Comparison of ENCODE assay signal across 13 mouse cellular contexts in genomic region chr1:13771014-13771463, GRCm38 (mm10).
DNase-seq lines count a peak whose midpoint lies in the region; ATAC-seq lines count a peak whose summit lies in the region.
"Had no signal": no experiment of that assay in that cellular context is flagged by ENCODE, and none has a peak within 500 bp of the region (broad histone marks: within the 10 kb centered on the region; RNA-seq: fewer than 3 reads in every experiment).

No protein-coding gene starts in this region.

- no peak overlapping the region for H3K4me3 ChIP-seq in kidney, embryonic 15.5 days (replicated peaks)
- H3K4me3 ChIP-seq: forebrain, embryonic 10.5 days; hindbrain, embryonic 12.5 days; left cerebral cortex, adult 2 months; megakaryocyte, embryonic 14.5 days; neural tube, embryonic 12.5 days had no signal

- peaks cover 7% of the 10 kb centered on the region for H3K4me1 ChIP-seq in kidney, embryonic 15.5 days
- H3K4me1 ChIP-seq: megakaryocyte, embryonic 14.5 days; neural tube, embryonic 12.5 days had no signal

- no peak overlapping the region for H3K27ac ChIP-seq in kidney, embryonic 15.5 days
- H3K27ac ChIP-seq: forebrain, embryonic 10.5 days; hindbrain, embryonic 12.5 days; left cerebral cortex, adult 2 months; neural tube, embryonic 12.5 days had no signal

- no peaks in the 10 kb centered on the region for H3K9me3 ChIP-seq in kidney, embryonic 15.5 days (replicated peaks)
- H3K9me3 ChIP-seq: forebrain, embryonic 10.5 days; hindbrain, embryonic 12.5 days; megakaryocyte, embryonic 14.5 days; neural tube, embryonic 12.5 days had no signal

- peak; percentile 82 for ATAC-seq in kidney, embryonic 15.5 days (replicated peaks; ENCODE audit: low FRiP score)
- 0 out of 2 replicates have a peak, but pooled peaks have one; percentile 36 for ATAC-seq in neutrophil, adult 5-6 weeks (ENCODE audit: extremely low read depth, insufficient number of reproducible peaks, low FRiP score, poor library complexity, severe bottlenecking)
- ATAC-seq in activated CD4-positive, CD25-positive, alpha-beta regulatory T cell, adult 4 months = no peak

- peaks cover 3% of the 10 kb centered on the region; the same call in 1 of the 2 replicates for H3K27me3 ChIP-seq in kidney, embryonic 15.5 days
- H3K27me3 ChIP-seq: hindbrain, embryonic 12.5 days; neural tube, embryonic 12.5 days had no signal

- 0 out of 2 replicates have a peak overlapping the region, but pooled peaks have one; percentile 14 for H3K4me2 ChIP-seq in kidney, embryonic 15.5 days
- H3K4me2 ChIP-seq: hindbrain, embryonic 12.5 days; neural tube, embryonic 12.5 days had no signal

- no peak for DNase-seq in kidney, adult 8-10 months
- peak; percentile 67 for DNase-seq in embryo, embryonic 11 days
- DNase-seq in heart, postnatal 4 days = peak; percentile 16
- DNase-seq in ovary, postnatal 14 days (ENCODE audit: low spot score) = no peak
- DNase-seq: cerebellum, adult 18-20 months had no signal

- WGBS in kidney, embryonic 15.5 days = 23% methylated on average over 10 of the region's 10 CpGs

- no peaks in the 10 kb centered on the region for H3K36me3 ChIP-seq in kidney, embryonic 15.5 days
- H3K36me3 ChIP-seq: forebrain, embryonic 10.5 days; hindbrain, embryonic 12.5 days; neural tube, embryonic 12.5 days had no signal

- no peak overlapping the region for H3K9ac ChIP-seq in kidney, embryonic 15.5 days
- H3K9ac ChIP-seq: hindbrain, embryonic 12.5 days; neural tube, embryonic 12.5 days had no signal

Comparison
In these comparisons a context has a peak if more than half of its experiments do, and no peak if none do; other contexts are left out.
1. DNase-seq: peak in embryo, embryonic 11 days (single experiment) and heart, postnatal 4 days (single experiment); none in kidney, adult 8-10 months (0 of 2) and ovary, postnatal 14 days (single experiment).